Mouse (Mus musculus) layer of hippocampus, adult 9-10 months (tissue): ENCODE results near the gene Afg3l1.
"Not testable (repeated sequence)": the region's sequence is repeated elsewhere in the genome, so short reads cannot be mapped to it uniquely, and the experiment has no call there.

ENCODE experiments used
- DNase-seq: peaks from one replicate; pipeline ENCODE4 v3.0.0; 2022; ENCODE audit warnings: low spot score

Afg3l1 gene

DNA sequence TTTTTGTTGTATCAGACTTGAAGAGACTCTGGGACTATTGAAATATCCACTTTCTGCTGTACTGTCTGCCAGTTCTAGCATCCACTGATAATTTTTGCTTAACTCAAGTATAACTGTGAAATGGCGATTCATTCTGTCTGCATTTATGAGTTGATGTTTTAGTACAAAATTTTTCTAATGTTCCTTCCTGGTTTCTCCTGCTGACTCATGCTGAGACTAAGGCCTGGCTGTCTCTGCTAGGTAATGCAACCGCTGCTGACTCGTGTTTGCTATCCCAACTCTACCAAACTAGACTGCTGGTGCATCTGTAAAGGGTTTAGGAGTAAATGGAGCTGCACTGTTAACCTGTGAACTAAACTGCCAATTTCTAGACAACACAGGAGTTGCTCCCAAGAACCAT, 10.2 kb upstream of the Afg3l1 start:
- DNase-seq, result no peak

DNA sequence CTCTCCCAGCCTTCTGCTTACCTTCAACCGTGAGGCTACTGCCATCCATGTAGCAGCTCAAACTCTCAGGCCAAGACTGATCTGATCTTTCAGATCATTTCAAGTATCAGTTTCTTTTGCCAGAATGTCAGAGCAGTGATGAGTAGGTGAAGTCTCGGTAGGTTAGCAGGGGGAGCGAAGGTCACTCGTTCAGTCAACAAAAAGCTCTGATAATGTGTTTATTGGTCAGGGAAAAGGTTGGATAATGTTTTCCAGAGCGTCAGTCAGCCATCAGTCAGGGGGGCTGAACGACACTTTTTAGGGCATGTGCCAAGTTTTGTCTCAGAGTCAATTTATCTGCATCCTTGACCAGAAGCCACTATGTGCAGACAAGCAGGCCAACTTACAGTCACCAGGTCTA, 4.7 kb upstream of the Afg3l1 start:
- DNase-seq, result not testable (repeated sequence)

DNA sequence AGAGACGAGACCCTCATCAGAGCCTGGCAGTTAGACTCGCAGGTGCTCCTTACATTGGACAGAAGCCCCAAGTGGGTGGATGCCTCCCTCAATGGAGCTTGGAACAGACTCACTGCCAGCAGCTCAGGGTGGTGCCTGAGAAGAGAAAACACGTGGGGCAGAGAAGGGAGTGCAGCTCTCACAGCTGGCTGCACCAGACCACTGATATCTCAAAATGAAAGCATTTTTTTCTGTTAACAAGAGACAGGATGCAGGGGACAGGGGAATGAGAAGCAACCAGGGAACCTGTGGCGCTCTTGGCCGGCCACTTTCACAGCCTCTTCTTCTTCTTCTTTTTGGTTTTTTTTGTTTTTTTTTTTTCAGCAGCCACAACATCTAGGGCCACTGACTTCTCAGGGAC, 3.2 kb upstream of the Afg3l1 start:
- DNase-seq, result not testable (repeated sequence)

DNA sequence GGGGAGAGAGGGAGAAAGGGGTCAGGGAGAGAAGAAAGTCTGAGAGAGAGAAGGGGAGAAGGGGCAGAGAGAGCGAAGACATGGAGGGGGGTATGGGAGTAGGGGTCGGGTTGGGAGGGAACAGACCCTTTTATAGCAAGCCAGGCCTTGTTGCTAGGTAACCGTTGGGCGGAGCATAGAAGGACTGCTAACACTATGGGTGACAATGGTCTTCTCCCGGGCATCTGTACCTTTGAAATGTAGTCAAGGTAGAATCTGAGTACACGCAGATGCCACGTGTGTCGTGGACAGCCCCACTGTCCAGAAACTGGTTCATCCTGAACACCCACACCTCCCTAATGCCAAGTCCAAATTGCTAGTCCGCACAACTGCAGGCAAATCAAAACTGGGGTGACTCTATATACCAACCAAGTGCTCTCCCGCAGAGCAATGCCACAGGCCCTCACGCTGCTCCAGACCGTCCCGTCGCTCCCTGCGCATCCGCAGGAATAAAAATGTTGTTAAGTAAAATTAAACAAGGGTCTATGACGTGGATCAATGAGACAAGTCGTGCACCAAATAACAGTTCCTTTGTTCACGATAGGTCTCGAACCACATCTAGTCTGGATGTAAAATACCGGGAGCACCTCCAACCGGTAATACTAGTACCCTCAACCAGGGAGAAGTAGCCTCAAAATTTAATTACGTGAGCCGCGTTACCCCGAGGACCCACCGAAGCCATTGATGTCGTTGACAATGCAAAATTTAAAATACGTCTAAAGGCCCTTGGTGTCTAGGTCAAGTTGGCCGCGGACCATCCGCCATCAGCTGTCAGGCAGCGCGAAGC, 579 bp upstream of the Afg3l1 start:
- no peak for DNase-seq

DNA sequence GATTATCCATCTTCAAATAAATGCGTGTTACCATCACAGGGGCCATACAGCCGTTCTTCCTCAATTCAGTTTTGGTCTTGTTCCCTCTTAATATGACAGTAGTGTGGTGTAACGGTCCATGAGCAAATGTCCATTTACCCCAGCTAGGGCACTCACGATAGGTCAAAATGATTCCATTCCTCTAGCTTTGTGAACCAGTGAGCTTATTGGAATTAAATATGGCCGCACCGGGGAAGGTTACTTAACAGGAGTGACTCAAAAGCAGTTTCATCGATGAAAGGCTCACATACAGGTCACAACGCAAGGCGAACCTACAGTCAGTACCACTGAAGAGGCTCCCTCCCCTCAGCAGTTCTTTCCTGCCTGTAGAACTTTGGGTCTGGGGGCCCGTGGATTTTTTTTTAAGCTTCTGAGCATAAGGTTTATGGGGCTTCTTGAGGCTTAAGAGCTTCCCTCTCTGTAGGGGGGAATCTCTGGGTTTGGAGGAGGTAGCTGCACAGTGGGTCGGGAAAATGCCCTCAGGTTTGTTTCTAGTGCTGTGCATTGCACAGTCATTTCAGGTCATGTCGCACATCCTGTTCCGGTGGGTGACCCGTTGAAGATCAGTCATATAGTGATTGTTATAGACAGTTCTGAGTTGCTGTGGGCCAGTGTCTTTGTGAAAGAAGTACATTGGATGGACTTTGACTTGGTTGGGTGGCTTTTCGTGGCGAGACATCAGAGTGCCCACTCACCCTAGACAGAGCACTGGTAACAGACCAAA, 934 bp downstream of the Afg3l1 start:
- DNase-seq, result no peak

DNA sequence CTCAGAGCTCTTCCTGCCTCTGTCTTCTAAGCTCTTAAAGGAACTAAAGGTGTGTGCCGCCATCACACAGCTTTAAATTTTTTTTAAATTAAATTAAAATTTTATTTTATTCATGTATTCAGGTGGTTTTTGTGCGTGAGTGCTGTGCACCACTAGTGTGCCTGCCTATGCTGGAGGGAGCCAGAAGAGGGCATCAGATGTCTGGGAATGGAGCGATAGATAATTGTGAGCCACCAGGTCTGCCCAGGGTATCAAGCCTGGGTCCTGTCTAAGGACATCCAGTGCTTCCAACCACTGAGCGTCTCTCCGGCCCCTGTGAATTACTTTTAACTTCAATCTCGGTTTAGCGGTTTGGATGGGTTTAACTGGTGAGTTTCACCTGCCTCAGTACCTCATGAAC, 4.9 kb downstream of the Afg3l1 start:
- DNase-seq, result no peak

DNA sequence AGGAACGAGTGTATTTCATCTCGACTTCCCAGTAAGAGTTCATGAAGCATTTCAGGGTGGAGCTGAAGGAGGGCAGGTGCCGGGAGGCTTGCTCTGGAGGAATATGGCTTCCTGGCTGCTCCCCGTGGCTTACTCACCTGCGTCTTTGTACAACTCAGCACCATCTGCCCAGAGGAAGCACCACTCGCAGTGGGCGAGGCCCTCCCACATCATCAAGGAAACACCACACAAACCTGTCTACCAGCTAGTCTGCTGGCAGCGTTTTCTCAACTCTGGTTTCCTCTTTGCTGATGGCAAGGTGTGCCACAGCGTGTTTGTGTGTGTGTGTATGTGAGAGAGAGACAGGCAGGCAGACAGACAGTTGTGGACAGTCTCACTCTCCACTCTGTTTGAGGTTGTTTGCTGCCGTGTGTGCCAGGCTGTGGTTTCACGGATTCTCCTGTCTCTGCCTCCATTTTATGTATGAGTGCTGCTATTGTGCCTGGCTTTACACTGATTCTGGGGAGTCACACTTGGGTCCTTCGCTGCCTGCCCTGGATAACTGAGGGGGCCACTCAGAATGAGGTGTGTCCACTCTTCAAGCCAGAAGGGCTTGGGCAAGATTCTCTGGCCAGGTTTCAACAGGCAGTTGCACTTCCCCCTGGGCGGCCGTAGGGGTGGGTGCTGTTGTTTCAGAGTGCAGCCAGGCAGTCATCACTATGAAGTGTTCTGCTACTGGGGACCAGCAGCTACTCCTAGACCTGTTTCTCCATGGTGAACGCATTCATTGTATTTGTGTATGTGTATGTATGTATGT, 13.8 kb downstream of the Afg3l1 start:
- no peak for DNase-seq

DNA sequence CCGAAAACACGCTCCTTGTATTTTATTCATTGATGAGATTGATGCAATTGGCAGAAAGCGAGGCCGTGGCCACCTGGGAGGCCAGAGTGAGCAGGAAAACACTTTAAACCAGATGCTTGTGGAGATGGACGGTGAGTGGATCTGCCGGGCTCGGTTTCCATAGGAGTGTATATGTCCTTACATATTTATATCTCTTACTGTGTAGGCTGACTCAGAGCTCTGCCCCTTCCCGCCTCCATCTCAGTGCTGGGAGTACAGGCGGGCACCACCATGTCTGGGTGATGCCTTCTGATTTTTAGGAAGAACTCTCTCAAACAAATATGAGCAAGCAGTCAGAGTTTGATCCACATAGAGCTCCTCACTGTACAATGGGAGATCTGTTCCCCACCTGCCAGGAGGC, 15.2 kb downstream of the Afg3l1 start:
- DNase-seq, result no peak

DNA sequence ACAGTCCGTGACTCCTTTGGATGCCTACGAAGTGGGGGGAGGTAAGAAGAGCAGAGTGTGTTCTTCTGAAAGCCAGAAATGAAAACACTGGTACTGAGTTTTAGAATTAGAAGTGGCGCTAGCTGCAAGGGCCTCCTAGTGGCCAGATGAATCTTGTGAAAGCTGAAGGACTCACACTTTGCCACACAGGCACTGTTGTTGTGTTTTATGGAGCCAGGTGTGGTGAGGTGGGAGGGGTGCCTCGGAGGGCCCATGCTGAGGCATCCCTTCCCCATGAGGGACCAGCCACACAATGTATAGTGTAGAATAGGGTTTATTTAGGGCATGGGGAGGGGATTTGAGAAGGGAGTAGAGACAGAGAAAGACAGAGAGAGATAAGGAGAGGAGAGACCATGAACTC, 20.0 kb downstream of the Afg3l1 start:
- DNase-seq, result no peak

DNA sequence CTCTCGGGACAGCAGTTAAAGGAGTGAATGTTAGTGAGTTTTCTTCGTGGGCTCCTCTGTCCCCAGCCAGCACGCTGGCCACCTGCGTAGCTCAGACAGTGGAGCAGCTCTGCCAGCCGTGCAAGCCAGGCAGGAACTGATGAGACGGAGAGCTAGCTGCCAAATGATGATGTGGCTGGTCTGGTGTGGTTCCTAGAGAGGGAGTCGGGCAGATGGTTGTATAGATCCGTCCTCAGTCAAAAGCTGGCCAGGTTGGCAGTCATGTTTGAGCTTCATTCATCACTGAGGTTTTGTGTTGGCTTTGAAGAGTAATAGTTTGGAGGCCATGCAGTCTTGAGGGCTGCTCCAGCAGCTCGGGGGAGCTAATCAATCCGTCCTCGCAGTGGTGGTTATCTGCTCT, 21.3 kb downstream of the Afg3l1 start:
- DNase-seq, result no peak

DNA sequence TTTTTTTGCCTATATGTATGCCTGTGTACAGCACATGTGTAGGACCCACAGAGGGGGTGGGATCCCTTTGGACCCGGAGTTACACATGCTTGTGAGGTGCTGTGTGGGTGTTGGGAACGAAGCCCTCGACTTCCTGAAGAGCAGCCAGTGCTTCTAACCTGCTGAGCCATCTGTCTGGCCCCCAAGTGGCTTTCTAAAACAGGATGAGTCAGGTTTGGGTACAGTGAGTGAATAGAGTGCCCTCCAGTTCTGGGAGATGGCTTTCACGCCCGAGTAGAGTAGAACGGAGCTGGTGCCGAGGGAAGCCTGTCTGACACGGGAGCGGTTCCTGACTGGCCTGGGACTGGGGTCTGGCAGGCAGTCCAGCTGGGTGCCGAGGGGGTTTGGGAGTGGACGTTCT, 21.9 kb downstream of the Afg3l1 start:
- no peak for DNase-seq

DNA sequence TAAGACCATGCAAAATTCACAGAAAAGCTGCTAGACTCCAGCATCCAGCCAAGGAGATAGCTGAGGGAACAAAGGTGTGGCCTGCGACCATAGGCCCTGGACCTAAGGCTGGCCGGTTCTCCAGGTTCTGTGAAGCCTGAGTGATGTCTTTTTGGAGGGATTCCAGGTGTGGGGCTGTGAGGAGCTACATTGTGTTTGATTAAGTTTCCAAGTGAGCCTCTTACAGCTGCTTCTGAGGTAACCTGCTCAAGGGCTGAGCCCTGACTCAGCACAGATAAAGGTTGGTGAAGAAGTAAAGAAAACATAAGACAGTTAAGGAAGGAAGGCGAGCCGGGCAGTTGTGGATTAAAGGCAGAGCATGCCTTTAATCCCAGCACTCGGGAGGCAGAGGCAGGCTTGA, 24.5 kb downstream of the Afg3l1 start:
- DNase-seq, result no peak

DNA sequence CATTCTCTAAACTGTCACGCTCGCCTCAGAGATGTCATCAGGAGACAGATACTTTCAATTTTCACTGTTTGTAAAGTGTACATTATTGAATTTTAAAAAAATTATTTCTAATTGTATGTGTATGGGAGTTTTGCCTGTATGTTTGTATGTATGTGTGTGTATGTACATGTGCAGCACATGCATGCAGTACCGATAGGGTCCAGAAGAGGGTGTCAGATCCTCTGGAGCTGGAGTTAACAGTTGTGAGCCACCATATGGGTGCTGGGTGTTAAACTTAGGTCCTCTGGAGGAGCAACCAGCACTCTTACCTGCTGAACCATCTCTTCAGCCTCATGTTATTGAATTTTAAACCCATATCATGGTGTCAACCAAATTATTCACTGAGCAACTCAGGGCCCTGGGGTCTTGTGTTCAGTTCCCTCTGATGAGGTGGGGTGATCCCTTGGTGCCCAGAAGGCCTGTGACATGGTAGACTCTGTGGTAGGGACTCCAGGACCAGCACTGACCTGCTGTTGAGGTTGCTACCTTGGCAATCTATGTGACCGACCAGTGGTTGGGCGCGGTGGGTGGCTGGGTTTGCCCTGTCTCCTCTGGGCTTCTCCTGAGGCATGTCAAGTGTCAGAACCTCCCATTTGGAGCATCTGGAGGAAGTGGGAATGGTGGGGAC, 26.2 kb downstream of the Afg3l1 start:
- no peak for DNase-seq

DNA sequence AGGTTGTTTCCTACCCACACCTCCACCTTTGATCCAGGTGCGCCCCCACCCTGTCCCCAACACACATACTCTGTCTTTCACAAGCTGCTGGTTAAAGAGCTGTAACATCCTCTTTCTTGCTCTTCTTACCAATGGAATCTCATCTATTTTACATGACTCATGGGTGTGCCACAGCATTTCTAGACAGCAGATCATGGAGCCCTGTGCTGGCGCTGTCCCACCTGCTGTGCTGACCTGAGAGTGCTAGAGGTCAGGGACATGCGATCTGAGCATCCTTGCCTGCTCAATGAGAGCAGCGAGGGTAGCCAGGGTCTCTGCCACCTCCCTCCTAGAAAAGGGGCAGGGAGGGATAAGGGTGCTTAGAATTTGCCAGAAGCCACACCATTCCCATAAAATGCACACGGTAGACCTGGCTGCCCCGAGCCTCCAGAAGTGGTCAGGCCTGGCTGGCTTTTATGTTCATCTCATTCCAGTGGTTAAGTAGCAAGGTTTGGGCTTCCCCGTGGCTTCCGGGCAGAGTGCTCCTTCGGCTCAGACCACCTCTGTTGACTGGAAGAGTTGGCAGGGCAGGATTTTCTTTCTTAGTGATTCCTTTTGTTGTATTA, 27.0 kb downstream of the Afg3l1 start:
- DNase-seq, result no peak

DNA sequence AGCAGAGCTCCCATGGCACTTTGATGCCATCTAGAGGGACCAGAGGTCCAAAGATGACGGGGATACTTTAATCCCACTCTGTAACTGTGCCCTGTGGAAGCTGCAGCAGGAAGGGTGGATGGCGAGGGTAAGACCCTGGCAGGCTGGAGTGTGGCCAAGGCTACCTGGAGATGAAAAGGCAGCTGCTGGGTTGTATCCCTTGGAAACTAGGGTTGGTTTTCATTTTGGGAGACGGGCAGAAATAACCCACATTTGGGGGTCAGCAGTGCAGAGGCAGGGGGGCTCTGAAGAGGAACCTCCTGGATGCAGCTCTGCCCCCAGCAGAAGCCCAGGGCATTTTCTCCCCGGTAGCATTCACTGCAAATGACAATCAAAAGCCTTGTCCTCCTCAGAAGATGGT, 27.6 kb downstream of the Afg3l1 start:
- DNase-seq, result no peak

DNA sequence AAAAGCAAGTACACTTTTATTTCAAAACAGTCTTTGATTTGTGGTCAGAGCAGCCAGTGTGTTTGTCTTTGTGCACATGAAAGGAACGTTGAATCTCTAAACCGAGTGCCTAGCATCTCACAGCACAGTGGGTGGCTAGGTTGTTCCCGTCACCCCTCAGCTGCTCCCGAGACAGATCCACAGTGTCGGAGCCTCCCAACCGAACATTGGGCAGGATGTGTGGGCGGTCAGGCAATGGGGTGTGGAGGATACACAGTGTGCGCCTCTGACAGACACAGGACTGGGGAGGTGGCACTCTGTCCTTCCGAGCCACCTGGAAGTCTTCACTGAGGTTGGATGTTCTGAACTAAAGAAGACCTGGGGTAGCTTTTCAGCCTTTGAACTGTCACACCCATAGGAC, 28.0 kb downstream of the Afg3l1 start:
- DNase-seq, result no peak

DNA sequence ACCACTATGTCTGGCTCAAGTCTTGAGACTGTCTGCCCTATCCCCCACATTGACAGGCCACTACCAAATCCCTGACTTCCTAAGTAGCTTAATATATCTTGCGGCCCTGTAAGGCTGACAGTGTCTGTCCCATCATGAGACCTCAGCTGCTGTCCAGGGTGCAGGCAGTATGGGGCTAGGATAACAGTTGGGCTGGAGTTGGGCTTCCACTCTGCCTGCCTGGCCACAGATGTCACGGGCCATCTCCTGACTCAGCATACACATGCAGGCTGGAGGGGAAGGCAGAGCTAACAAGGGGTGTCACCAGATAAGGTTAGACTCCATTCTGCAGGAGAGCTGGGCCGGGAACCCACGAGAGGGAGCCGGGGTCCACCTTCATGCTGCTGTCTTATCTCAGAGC, 29.4 kb downstream of the Afg3l1 start:
- DNase-seq, result no peak

DNA sequence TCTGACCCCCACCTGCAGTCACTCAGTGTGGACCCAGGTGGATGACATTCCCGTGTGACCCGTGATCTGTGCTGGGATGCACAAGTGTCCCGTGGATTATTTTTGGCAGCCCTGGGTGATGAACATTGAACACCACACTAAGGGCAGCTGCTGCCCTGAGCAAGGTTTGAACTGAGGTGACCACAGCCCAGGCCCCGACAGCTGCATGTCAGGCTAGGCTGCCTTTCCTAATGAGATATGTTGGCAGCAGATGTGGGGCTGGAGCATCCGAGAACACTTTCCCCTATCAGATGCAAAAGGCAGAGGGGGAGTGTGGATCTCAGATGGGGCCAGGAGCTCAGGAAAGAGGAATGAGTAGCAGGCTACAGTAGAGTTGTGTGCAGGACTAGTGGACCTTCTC, 33.1 kb downstream of the Afg3l1 start:
- no peak for DNase-seq

DNA sequence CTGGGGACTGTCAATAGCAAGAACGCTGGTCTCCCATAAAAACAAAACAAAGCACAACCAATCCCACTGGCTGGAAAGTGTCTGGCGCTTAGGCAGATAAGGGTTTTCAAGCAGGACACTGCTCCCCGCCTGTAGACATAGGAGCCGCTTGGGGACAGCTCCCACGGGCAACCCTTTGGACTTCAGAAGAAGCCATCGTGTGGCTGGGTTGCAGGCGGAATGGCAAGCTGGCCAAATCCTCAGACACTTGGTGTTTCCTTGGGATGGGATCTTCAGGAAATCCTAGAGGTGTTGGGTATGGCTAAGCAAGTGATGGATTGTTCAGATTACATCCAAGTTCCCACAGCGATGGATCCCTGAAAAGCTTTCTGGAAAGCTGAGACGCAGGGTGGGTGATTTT, 36.4 kb downstream of the Afg3l1 start:
- DNase-seq, result no peak

DNA sequence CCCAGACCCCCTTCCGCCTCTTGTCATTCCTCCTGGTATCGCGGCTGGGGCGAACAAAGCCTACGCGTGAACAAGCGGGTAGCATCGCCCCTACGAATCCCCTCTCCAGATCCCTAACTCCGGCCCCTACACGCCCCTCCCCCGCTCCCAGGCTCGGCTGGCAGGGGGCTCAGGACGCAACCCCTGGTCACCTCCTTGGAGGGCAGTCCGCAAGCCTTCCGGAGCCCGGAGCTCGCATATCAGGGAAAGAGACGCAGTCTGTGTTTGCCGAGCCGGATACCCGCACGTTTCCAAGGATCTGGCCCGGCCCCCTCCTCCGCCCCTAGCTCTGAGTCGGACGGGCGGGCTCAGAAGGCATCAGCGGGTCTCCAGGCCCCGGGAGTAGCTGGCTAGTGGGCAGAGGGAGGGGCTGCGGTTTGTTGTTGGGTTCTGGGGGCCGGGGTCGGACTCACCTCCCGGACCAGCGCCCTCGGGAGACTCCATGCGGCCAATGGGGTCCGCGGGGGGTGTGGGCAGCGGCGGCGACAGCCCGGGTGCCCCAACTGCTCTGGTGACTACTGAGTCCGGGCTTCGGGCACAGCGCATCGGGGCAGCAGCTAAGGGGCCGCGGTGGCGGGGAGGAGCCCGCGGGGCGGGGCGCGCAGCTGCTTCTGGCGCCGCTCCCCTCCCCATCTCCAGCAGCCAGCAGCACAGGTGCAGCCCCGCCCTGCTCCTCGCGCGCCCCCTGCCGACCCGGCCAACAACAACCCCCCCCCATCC, 37.3 kb downstream of the Afg3l1 start, which contains the start of gene Dbndd1:
TSS of gene Dbndd1 (minus strand) at position 683 of the 759 bp plus-strand sequence.
- DNase-seq, result no peak

DNA sequence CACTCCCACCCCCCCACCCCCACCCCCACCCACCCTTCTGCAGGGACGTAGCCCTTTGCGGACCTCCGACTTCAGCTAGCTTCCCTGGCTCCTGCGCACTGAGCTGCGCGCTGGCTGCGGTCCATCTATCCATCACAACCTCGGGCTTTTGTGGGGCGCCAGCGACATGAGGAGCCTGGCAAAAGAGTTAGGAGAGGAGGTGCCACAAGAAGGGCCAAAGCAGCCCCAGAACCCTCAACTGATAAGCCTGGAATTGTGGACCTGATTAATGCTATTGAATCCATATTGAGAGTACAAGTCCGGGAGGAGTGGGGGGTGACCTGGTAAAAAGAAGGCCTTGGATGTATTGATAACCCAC, 37.8 kb downstream of the Afg3l1 start:
- DNase-seq, result no peak
